Mouse (Mus musculus): ENCODE results near the gene Irf7.

Gene Irf7

GRCm38 (mm10) chr7:141265739-141266561 lies at the start of gene Irf7:
Gene Irf7, minus strand, starts transcription at chr7:141266481.
- no peak for DNase-seq

- DNase-seq = no peak
Observed at GRCm38 (mm10) chr7:141315974-141316373, 49.7 kb upstream of the Irf7 start.

- DNase-seq = no peak
Observed at GRCm38 (mm10) chr7:141315076-141315475, 48.8 kb upstream of the Irf7 start.

- no peak for DNase-seq
Observed at GRCm38 (mm10) chr7:141314416-141314815, 48.1 kb upstream of the Irf7 start.

- DNase-seq = no peak
Observed at GRCm38 (mm10) chr7:141304537-141304936, 38.3 kb upstream of the Irf7 start.

- DNase-seq = no peak
Observed at GRCm38 (mm10) chr7:141302702-141303268, 36.5 kb upstream of the Irf7 start.

- DNase-seq = no peak
Observed at GRCm38 (mm10) chr7:141301386-141301785, 35.1 kb upstream of the Irf7 start.

- no peak for DNase-seq
Observed at GRCm38 (mm10) chr7:141299175-141299574, 32.9 kb upstream of the Irf7 start.

GRCm38 (mm10) chr7:141297926-141298650 lies 31.8 kb upstream of the Irf7 start:
- no peak for DNase-seq

GRCm38 (mm10) chr7:141294479-141294878 lies 28.2 kb upstream of the Irf7 start:
- DNase-seq = no peak

- peak; percentile 25 for DNase-seq
Observed at GRCm38 (mm10) chr7:141293852-141294471, 27.7 kb upstream of the Irf7 start.

- DNase-seq = no peak
Observed at GRCm38 (mm10) chr7:141292583-141293388, 26.5 kb upstream of the Irf7 start.

GRCm38 (mm10) chr7:141291921-141292582 lies 25.8 kb upstream of the Irf7 start, which contains the start of gene Drd4:
Gene Drd4, plus strand, starts transcription at chr7:141292006.
- peak; percentile 32 for DNase-seq

- no peak for DNase-seq
Observed at GRCm38 (mm10) chr7:141288042-141288441, 21.8 kb upstream of the Irf7 start.

- no peak for DNase-seq
Observed at GRCm38 (mm10) chr7:141282756-141283155, 16.5 kb upstream of the Irf7 start.

GRCm38 (mm10) chr7:141281442-141281841 lies 15.2 kb upstream of the Irf7 start:
- no peak for DNase-seq

GRCm38 (mm10) chr7:141278766-141279590 lies 12.7 kb upstream of the Irf7 start, which contains the start of gene Sct:
Gene Sct, minus strand, starts transcription at chr7:141279133.
- peak; percentile 47 for DNase-seq

- no peak for DNase-seq
Observed at GRCm38 (mm10) chr7:141277701-141278678, 11.7 kb upstream of the Irf7 start.

GRCm38 (mm10) chr7:141276546-141276945 lies 10.3 kb upstream of the Irf7 start, which contains the start of gene Cdhr5:
Gene Cdhr5, minus strand, starts transcription at chr7:141276786.
- no peak for DNase-seq
